Mouse (Mus musculus) heart, postnatal 0 days (tissue): ENCODE results near the gene Fgfr2.

Experiments used
- CTCF ChIP-seq: IDR thresholded peaks from 2 replicates; pipeline ENCODE4 v1.5.1; 2016; ENCODE audit warnings: antibody characterized with exemption, control low read depth, low read depth
- EP300 ChIP-seq: IDR thresholded peaks from 2 replicates; pipeline ENCODE4 v1.6.1; 2016; ENCODE audit warnings: antibody characterized with exemption, low read depth

DNA sequence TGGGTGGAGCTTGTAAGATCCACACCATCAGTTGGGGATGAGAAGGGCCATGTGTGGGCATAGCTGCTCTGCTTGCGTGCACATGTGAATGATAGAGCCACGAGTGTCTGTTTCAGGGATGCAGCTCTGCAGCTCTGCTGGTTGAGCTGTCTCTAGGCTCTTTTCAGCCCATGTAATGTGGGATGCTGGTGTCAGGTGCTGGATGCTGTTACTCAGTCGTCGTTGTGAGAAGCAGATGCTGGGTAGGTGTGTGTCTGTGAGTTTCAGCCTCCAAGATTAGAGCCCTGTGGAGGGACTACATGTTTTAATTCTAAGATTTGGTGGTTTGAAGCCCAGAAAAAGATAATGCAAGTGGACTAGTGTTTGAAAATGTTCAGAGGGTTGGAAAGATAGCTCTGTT lies 1453.8 kb downstream of the Fgfr2 start:
- no peak for TF ChIP-seq CTCF
- no peak for TF ChIP-seq EP300
